Mouse (Mus musculus) layer of hippocampus, postnatal 10 days (tissue): Measurements from ENCODE around the gene Tnnc1. TPM values are rescaled to one million over a fixed set of nuclear protein-coding genes. Genes with fewer than 3 reads are reported as not detected.

Experiments used
- DNase-seq, 2 experiments: peaks; one replicate each; pipeline ENCODE4 v3.0.0; 2021; ENCODE audit warnings: low spot score in 2 of 2
- total RNA-seq, 2 experiments: library from RNA; stranded (reverse); gene quantifications; 2 replicates each; pipeline ENCODE4 v1.2.3; 2021

The Tnnc1 gene
- total RNA-seq, 2 experiments from 2014 or later = 0.67 to 2.0 TPM

GRCm38 (mm10) chr14:31211854-31212253 is 3.7 kb downstream of the Tnnc1 start:
- no peak for DNase-seq

- DNase-seq = no peak
Measured at GRCm38 (mm10) chr14:31212499-31212898, 4.4 kb downstream of the Tnnc1 start.

DNA sequence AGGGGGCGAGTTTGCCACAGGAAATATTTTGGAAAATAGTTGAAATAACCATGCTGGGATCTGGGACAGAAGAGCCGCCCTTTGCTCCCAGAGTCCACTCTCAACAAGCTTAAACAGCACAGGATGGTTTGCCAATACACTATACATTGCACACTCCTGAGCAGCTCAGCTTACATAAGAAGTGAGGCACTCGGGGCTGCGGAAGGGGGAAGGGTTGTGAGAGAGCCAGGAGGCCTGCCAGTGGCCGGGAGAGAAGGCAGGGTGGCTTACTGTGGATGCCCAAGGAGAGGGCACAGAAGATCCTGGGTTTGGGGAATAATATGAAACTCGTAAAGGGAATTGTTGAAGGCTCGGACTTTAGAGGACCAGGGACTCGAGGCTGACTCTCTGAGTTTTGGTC is 5.8 kb downstream of the Tnnc1 start:
- DNase-seq = no peak

DNA sequence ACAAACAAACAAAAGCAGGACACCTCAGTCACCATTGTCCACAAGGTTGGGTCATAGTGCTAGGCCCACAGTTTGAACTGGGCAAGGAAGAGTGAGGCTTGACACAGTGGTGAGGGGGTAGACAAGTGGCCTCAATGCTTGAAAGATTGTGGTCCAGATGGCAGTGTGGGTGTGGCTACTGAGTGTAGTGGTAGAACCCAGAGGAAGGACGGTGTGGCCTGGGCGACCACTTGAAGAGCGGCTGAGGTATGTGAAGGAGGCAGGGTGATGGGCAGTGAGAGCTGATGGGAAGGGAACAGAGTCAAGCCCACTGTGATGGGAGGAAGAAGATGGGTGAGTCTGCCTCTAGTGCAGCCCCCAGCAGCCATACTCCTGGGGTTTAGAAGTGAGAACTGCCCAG is 6.6 kb downstream of the Tnnc1 start:
- DNase-seq = no peak

GRCm38 (mm10) chr14:31215157-31216002 is 7.3 kb downstream of the Tnnc1 start:
- DNase-seq = peak; percentile 70 to 74

GRCm38 (mm10) chr14:31216846-31217245 is 8.7 kb downstream of the Tnnc1 start, which contains the start of gene Nisch:
Nisch (minus strand) TSS chr14:31216946.
- no peak for DNase-seq

DNA sequence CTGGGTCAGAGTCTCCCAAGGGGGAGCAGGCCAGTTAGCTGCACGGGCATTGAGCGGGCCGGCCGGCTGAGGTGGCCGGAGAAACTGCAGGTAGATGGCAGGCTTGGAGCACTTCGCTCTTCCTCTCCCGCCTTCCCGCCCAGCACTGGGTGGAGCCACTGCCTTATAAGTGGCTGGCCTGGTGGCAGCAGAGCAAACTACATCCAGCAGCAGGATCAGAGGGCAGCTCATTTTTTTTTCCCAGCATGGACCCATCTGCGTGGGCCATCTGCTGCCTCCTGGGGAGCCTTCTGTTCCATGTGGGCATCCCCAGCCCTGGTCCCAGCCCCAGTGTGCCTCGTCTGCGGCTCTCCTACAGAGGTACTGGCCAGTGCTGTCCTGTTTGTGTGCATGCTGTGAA is 9.6 kb downstream of the Tnnc1 start, which contains the start of gene Sema3g:
Gene Sema3g (plus strand): TSS at position 195 of the 400 bp plus-strand sequence.
- peak; percentile 26 to 28 for DNase-seq

DNA sequence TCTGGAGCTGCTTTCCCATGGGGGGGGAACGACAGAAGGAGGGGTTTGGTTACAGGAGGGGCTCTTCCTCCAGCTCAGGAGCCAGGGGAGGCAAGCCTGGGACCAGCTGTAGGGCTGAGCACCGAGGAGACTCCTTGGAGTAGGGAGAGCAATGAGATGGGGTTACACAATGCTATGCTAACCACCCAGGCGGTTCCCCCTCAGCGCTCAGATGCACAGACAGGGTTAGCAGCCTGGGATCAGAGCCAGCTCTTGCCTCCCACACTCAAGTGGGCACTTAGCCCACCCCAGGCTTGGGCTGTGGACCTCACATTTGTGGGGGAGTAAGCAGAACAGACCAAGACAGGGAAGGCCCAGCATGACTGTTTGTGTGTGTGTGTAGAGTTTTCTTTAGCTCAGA is 18.9 kb downstream of the Tnnc1 start:
- peak; percentile 60 to 63 for DNase-seq

DNA sequence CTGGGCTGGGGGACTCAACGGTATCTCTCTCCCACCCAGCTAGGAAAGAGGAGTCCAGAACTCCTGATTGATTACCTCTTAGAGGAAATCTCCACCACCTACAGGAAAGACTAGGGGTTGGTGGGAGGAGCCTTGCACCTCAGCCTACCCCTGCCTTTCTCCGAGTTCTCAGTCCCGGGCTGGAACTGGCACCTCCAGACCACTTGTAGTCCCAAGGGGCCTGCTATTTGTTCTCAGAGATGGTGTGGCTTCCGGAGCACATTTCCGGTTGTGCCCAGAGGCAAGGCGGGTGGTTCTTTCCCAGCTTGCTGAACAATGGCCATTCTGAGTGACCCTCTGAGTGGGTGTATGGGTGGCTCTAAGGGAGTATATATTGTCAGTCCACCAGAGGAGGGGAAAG is 20.1 kb downstream of the Tnnc1 start:
- DNase-seq = no peak

- DNase-seq = no peak
Measured at GRCm38 (mm10) chr14:31230442-31230841, 22.3 kb downstream of the Tnnc1 start.

- no peak for DNase-seq
Measured at GRCm38 (mm10) chr14:31232404-31233069, 24.4 kb downstream of the Tnnc1 start.

- DNase-seq = no peak
Measured at GRCm38 (mm10) chr14:31233070-31233995, 25.2 kb downstream of the Tnnc1 start.

GRCm38 (mm10) chr14:31233996-31234591 is 26.0 kb downstream of the Tnnc1 start:
- peak; percentile 92 for DNase-seq

DNA sequence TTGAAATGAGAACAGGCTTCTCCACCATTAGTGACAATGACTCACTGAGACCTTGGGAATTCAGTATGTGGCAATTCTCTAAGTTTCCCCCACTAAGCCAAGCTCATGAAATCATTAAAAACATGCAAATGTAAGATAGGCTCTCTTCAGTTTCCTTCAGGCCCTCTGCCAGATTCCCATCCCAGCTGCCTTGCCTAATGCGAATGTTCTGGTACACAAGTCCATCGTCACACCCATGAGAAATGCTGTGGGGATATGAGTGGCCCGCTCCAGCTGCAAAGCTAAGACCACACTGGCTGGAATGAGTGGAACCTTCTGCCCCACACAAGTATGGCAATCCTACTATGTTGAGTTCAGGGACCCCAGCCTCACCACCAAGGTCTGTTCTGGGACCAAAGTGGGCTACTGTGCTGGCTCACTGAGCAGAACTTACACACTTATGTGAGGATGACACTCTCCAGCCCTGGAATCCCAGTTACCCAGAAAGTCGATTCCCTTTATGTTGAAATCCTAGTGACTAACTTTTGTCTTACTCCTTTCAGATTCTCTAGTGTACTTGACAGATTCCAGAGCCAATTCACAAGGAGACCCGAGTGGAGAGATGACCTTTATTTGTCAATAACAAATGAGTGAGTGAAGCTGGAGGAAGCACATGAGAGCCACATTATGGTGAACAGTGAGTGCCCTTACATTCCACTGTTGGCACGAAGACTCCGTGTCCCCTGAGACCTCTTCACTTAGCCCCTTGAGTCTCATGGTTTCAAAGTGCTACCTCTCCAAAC is 29.2 kb downstream of the Tnnc1 start:
- no peak for DNase-seq

DNA sequence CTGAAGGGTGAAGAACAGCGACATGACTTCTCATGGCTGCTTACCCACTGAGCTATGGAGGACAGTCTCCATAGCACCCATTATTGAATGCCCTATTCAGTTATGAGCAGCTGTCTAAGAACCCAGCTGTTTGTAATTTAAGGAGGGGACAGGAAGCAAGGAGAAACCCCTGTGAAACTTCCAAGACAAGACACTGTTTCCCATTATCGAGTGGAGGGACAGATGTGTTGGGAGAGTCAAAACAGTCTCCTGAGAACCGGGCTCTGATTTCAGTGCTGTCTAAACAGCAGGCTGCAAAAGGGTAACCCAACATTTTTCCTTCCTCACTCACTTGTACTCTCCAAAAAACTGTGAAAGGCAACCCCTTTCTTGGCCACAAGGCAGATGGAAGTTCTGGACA is 32.4 kb downstream of the Tnnc1 start:
- no peak for DNase-seq

DNA sequence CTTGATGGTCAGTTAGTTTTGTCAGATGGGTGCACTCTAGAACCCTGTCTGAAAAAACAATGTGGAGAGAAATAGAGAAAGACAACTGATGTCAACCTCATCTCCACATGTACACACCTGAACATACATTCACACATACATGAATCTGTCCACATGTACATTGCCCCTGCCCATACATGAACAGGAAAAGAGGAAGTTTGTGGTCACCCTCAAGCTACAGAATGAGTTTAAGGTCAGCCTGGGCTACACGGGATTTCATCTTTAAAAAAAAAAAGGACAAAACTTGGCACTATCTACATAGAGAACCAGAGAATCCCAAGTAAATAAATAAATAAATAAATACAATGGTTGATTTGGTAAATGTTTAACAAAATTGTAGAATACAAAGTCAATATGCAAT is 36.7 kb downstream of the Tnnc1 start:
- DNase-seq = no peak

GRCm38 (mm10) chr14:31245946-31246345 is 37.8 kb downstream of the Tnnc1 start:
- DNase-seq = no peak

DNA sequence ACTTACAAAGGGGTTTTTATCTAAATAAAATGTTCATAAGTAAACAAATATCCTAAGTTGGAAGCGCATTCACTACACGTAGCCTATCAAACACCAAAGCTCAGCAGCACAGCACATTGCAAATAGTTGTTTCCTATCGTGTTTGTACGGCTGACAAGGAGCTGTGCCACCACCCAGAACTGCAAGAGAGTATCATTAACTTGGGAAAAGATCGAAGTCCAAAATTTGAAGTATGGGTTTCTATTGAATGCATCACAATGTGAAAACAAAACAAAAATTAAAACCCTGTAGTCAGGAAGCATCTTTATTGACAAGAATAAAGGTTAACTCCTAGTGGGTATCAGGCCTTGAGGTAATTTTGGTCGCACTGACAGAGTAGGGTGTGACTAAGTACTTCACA is 40.3 kb downstream of the Tnnc1 start:
- DNase-seq = no peak

DNA sequence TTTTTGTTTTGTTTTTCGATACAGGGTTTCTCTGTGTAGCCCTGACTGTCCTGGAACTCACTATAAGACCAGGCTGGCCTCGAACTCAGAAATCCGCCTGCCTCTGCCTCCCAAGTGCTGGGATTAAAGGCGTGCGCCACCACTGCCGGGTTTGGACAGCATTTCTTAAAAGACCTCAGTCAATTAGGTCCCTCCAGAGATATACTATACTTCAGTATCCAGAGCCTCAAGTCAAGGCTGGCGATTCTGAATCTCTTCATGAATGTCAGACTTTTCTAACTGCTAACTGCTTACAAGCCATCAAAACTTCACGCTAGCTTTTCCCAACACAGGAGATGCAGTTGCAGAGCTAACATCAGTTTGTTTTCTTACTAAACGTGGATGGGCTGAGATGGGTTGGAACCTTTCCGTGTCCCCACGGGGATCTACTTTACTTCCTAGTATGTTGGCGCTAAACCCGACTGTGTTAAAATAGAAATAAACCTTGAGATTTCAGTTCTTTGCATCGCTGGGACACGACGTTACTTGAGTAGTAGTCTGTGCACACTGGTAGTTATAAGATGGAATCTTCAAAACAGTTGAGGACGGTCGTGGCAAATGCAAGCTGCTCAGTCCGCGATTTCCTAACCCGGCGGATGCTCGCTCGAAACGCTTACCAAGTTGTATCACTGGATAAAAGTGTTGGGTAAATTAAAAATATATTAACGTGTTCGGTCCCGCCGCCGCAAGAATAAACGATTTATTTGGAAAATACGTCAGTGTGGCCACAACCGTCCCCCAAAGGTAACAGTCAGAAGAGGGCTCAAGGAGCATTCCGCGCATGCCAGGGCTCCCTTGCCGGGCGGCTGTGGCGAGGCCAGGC is 42.3 kb downstream of the Tnnc1 start:
- no peak for DNase-seq
